Mouse (Mus musculus) cerebral cortex, adult 2 months (tissue): ENCODE measurements around the gene Oprl1.

Experiments used
- WGBS: fragments of 180-500 bp; shearing (Covaris S2); methylation state at CpG from one replicate; pipeline ENCODE4 v1.1.7; 2018; 5-methylcytosine and 5-hydroxymethylcytosine counted together

Gene Oprl1

DNA sequence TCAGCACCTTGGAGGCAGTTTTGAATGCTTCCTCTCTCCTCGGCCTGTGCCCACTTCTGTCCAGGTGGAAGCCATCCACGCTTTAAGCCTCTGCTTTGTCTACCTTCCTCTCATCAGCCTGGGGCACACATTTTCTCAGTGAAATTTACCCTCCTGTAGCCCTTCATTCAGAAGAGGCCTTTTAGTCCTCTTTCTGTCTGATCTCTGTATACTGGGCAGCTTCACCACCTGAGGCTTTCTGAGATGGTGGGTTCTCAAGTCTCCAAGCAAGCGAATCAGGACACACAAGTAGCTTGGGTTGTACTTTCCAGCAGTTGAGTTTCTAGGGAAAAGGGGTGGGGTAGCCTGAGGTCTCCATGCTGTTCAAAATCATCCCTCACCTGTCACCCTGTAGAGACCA is 22.5 kb upstream of the Oprl1 start:
- 80% methylated on average over 3 of the region's 3 CpGs for WGBS

GRCm38 (mm10) chr2:181693339-181694280 is 21.2 kb upstream of the Oprl1 start, which contains the start of gene Rgs19:
Rgs19 (minus strand) TSS chr2:181693977.
- WGBS, result under 1% methylated on average over 70 of the region's 75 CpGs

DNA sequence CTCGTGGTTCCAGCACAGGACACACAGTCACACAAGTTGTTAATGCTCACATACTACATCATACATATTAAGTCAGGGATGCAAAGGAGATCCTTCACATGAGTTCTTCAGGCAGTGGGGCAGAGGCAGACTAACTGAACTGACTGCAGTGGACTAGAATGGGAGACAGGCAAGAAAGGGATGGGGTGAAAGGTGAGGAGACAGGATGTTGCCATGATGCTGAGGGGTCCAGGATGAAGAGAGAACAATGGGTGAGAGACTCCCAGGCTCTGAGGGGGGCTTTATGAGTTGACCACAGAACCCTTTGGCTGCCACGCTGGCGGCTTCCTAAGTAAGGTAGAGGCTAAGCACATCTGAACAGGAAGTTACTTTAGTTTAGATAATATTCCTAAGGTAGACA is 20.2 kb upstream of the Oprl1 start:
- WGBS, result 90% methylated on average over 3 of the region's 3 CpGs

DNA sequence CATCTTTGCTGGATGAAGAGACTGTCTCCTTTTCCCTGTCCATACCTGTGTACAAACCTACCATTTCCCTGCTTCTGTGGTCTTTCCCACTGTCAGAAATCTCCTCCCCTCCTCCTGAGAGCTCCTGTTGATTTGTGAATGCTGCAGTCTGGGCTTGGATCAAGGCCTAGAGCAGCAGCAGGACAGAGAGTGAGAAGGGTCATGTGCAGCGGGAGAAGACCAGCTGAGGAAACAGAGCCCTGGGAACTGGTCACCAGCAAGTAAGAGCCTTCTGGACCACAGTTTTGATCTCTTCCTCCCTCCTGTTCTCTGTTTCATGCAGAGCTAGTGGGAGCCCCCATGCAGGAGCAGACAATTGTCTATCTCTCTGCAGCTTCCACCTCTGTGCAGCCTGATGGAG is 19.0 kb upstream of the Oprl1 start:
- WGBS, result 74% methylated on average over 1 of the region's 1 CpGs

DNA sequence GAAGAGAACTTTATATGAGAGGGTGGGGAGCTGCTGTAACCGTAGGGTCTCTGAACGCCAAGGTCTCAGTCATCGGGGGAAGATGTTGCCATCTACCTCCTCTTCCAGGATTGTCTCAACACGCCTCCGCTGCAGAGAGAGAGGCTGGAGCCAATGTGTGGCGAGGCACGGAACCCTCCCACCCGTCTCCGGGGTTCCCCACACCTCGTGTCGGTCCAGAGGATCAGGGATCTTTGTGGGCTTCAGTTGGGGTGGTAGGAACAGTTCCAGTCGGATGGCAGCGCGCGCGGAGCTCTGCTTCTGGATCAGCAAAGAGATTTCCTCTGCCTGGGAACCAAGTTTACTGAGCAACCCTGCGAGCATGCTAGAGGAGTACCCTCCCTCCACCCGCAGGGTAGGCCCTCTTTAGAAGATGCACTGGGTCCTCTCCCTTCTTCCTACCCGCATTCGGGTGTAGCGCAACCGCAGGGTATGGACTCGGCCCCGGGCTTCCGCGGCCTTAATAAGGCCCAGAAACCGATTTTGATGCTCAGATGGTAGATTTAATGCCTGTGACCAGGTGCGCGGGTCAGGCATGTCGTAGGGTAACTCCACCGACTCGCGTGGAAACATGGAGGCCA is 17.9 kb upstream of the Oprl1 start:
- WGBS, result 77% methylated on average over 33 of the region's 33 CpGs

- 56% methylated on average over 5 of the region's 5 CpGs for WGBS
These were observed 16.6 kb upstream of the Oprl1 start, which contains the start of gene Lkaaear1 for GRCm38 (mm10) chr2:181698241-181698640. Lkaaear1 (minus strand) TSS chr2:181698442.

DNA sequence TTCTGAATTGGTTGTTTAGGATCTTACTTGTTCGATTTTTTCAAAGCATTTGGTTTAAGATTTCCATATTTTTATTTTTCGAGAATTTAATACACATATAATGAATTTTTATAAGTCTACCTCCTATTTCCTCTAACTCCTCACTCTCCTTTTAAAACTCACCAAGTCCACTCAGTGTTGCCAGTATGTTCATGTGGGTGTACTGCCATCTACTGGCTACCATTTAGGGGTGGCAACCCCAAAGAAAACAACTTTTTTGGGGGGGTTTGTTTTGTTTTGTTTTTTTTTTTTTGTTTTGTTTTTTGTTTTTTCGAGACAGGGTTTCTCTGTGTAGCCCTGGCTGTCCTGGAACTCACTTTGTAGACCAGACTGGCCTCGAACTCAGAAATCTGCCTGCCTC is 8.1 kb upstream of the Oprl1 start:
- 44% methylated on average over 4 of the region's 4 CpGs for WGBS

DNA sequence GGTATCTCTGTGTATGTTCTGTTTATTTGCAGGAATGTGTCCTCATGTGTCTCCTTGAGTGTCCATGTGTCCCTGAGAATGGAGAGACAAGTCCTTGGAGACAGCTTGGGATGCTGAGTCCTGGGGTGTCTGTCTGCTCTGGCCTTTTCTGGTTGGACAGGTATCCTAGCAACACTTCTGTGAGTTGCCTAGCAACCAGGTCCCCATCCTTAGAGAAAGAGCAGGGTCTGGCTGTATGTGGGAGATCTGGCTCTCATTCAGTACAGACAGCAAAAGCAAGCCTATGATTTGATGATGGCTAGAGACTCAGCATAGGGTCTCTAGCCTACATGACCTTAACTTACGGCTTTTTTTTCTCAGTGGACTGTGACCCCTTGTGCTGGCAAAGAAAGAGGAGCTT is 1.1 kb upstream of the Oprl1 start:
- WGBS, result 54% methylated on average over 1 of the region's 1 CpGs

DNA sequence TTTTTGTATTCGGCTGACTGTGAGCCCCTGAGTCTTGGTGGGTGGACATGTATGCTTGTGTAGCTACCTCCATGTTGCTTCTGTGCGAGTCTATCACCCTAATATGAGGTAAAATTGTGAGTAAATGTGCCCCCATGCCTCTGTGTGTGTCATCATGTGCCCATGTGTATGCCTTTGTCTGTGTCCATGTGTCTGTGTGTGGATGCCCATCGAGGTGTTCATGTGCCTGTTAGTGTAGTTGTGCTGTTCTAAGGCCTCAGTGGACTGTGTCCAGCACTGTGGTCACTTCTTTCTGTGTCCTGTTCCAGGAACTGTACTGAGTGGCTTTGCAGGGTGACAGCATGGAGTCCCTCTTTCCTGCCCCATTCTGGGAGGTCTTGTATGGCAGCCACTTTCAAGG is 566 bp downstream of the Oprl1 start:
- 32% methylated on average over 3 of the region's 3 CpGs for WGBS

DNA sequence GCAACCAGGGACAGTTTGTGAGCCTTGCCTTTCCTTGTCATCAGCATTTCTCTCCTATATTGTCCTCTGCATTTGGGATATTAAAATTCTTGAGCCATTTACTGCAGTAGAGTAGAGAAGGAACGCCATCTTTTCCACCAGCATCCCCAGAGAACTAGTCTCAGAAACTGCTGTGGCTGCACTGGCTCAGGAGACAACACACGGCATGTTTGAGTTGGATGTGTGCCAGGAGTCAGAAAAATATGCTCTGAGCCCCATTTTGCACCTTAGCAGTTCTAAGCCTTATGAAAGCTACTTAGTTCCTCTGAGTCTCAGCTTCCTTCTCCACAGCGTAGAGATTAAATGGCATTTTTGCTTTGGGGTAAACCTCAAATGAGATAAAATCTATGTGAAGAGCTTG is 2.2 kb downstream of the Oprl1 start:
- 41% methylated on average over 3 of the region's 3 CpGs for WGBS

DNA sequence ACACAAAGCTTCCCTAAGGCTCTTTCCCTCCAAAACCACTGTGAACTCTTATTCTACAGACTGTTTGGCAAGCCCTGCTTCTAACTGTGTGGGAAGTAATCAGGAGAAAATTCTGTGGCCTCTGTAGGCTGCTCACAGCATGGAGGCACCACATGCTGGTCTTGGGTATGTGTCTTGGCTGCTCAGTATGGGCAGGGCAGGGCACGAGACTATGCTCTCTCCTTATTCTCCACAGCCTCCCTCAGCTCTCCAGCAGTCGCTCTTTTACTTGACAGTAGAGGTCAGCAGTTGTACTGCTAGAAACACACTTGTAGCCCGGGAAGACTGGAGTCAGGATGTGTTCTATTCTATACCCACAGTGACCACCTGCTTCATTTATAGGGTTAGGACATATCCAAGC is 5.2 kb downstream of the Oprl1 start:
- WGBS, result 24% methylated on average over 3 of the region's 3 CpGs

DNA sequence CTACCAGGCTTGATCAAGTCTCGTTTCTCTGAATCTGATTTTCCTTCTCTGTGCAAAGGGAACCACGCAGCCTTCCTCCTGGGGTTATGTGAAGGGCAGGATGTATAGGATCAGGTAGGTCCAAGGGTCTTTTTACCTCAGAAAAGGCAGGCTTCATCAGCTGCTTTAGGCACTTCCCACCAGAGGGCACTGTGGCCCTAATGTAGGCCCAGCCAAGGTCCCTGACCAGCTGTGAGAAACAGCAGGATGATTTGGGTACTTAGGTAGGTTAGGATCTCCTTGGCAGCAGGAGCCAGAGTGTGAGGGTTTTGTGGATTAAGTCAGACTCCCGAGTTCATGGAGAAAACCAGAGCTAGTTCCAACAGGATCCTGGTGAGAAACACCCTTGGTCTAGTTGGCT is 7.4 kb downstream of the Oprl1 start:
- WGBS, result 19% methylated on average over 3 of the region's 3 CpGs

- WGBS, result 47% methylated on average over 9 of the region's 9 CpGs
These were observed 12.9 kb downstream of the Oprl1 start for GRCm38 (mm10) chr2:181727659-181728262.

DNA sequence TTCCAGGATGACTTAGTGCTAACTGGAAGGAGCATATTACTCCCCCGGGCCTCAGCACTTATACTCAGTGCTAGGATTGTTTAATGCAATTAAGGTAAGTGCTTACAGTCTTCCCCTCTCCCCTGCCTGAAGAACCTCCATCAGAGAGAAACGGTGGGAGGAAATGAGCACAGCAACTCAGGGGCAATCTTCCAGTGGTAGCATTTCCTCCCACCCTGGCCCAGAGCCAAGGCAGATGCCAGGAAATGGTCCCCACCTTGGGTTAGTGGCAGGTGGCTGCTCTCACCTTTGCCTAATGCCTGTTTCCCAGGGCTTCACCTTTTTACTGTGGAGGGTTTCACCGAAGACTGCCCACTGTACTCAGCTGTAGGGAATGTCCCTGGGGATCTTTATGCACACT is 15.2 kb downstream of the Oprl1 start:
- 68% methylated on average over 3 of the region's 3 CpGs for WGBS

DNA sequence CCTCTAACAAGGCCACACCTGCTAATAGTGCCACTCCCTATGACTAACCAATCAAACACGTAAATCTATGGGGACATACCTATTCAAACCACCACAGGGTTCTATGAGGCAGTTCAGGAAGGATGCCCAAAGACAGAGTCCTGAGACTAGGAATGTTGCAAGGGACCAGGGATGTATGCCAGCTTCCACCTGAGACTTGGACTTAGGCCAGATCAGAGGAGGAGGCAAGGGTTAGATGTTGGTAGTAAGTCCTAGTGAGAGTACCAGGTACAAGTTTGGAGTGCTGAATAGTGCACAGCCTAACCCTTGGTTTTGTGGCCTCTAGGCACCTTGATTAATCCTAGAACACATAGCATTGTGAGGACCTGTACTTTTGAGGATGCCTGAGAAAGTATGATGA is 37.8 kb downstream of the Oprl1 start:
- WGBS, result 83% methylated on average over 1 of the region's 1 CpGs

GRCm38 (mm10) chr2:181758147-181758725 is 43.4 kb downstream of the Oprl1 start:
- WGBS, result 64% methylated on average over 2 of the region's 2 CpGs

GRCm38 (mm10) chr2:181759041-181759440 is 44.2 kb downstream of the Oprl1 start:
- WGBS, result 27% methylated on average over 4 of the region's 4 CpGs

DNA sequence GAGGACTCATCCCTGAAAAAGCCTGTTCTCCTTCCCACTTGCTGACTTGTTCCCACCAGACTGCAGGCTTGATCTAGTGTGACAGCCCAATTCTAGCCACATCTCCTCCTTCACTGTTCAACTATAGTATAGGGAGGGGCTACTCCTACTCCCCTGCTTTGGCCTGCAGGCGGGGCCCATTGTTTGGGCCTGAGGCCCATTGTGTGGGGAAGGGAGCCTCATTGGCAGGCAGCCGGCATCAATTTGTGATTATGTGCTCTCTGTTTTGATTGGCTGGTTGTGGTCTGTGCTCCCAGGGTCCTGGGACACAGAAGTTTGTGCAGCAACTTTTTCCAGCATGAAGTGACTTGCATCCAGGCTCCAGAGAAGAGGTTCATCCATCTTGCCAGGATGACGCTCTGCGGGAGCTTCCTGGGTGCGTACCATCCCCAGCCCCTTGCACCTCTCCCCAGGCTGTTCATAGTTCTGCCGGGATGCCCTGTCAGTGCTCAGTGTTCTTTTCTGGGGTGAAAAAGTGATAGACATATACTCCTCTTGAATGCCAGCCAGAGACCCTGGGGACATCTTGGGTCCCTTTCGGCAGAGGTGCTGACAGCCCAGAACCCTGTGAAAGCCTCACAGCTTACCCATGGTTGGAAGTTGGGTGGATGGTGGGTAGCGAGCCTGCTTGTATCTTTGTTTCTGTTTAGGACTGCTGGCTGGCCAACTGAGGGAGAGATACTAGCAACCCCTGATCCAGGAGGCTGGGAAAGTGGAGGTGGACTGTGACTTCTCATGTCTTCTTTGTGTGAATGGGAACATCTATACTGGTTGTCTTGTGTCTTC is 48.4 kb downstream of the Oprl1 start, which contains the start of gene Myt1:
TSS of gene Myt1 (plus strand) at position 327 of the 825 bp plus-strand sequence.
- WGBS, result 56% methylated on average over 8 of the region's 8 CpGs

DNA sequence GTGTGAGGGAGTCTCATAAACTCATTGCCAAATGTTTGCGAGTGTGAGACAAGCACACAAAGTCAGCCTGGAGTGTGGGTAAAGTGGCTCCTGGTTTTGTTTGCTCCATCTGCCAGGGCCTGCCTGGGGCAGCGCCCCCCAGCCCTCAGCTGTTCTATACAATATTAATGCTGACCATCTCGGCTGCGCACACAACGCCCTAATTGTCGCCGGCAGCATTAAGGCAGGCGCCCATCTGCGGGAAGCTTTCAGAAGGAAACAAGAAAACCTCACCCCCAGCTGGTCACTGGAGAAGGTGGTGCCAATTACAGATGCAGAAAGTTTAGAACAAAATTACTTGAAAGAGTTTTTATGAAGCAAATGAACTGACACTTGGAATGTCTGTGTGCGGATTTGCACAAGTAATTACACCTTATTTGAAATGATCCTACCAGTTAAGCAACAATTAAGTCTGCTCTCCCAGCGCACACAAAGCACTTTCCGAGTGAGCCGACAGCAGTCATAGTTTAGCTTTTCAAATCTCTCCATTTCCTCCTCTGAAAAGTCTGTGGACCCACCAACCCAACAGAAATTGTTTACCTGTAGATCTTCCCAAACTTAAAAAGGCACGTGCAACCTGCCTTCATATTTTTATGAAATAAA is 49.2 kb downstream of the Oprl1 start:
- 38% methylated on average over 14 of the region's 14 CpGs for WGBS

DNA sequence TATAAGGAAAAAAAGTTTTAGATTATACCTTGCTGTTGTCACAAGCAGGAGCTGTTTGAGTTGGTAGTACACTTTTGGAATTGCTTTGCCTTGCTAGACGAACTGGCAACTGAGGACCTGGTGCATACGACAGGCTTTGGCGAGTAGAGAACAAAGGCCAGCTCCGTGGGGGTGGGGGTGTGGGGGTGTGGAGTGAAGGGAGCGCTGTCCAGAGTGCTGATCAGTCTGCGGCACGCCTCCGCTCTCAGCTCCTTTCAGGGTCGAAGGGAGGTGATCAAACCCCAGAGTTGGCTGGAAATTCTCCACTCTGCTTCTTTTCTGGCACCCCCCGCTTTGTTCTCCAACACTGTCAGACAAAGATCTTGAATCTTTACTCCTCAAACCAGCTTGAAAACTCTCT is 49.8 kb downstream of the Oprl1 start:
- 9% methylated on average over 10 of the region's 10 CpGs for WGBS

DNA sequence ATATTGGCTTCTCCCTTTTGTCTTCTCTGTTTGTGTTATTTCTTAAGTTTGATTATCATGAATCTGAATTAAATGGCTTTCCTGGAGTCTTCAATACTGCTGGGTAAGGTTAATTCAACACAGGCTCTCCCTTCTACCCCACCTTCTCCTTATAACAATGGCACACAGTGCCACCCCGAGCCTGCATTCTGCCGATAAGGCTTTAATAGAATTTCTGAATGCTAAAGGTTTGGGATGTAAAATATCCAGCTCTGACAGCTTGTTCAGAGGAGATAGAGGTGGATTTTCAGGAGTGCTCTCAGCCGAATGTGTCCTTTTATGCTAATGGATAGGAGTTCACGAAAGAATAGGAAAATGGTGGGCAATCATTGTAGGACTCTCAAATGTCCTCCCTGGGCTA is 50.4 kb downstream of the Oprl1 start:
- 60% methylated on average over 4 of the region's 4 CpGs for WGBS
